Mouse (Mus musculus): ENCODE results near the gene C1galt1.

Gene C1galt1

DNA sequence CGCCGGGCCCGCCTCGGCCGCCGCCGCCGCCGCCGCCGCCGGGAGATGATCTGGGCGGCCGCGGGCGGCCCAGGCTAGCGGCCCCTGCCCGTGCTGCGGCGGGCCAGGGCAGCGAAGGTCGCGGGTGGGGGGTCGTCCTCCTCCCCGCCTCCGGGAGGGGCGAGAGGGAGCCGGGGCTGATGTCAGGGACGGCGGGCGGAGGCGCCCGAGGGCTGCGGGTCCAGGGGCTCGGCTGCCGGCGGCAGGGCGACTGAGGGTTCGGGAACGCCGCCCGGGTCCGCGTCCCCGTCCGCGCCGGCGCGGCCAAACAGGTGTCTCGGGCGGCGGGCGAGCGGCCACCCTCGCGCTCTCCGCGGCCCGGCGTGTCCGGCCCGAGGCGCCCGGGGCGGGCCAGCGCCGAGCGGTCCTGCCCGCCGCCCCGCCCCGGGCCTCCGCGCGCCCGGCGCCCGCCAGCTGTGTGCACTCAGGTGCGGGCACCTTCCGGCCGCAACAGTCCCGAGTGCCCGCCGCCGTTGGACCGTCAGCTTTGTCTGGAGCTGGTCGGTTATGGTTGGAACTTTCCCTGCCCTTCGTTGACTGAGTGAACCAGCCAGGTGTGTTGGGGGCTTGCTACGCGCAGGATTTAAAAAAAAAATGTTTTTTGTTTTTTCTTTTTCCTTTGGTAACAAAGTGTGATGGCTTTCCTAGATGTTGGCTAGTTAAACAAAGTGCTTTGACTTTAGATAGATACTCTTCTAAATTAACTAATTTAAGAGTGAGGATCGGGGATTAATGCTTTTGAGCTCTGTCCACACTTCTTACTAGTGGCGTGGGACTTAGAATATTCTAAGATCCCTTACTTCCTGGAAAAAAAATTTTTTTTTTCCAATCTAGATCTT lies at the start of gene C1galt1:
Gene C1galt1, plus strand, starts transcription at position 41 of the 878 bp plus-strand sequence.
- peak; percentile 24 for DNase-seq (ENCODE audit: low read depth, low spot score)

- no peak for DNase-seq (ENCODE audit: low read depth, low spot score)
Measured at GRCm38 (mm10) chr6:7799969-7800368, 44.7 kb upstream of the C1galt1 start.

- no peak for DNase-seq (ENCODE audit: low read depth, low spot score)
Measured at GRCm38 (mm10) chr6:7803765-7804542, 40.7 kb upstream of the C1galt1 start.

DNA sequence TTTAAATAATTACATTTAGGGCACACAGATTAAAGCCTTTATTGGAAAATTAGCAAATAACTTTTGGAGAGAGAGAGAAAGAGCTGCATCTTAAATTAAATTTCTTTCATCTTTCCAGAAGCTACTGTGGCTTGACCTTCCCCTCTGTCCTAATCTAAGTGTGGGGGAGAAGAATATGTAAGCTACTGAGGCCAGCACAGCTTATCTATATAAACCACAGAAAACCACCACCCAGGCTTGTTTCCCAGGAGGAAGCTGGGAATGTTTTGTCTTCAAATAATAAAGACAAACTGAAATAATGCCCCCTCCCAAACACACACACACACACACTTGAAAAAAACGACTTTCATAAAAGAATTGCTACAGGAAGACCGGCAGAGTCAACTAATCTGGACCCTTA lies 30.5 kb upstream of the C1galt1 start:
- no peak for DNase-seq (ENCODE audit: low read depth, low spot score)

- no peak for DNase-seq (ENCODE audit: low read depth, low spot score)
Measured at GRCm38 (mm10) chr6:7816233-7816632, 28.4 kb upstream of the C1galt1 start.

DNA sequence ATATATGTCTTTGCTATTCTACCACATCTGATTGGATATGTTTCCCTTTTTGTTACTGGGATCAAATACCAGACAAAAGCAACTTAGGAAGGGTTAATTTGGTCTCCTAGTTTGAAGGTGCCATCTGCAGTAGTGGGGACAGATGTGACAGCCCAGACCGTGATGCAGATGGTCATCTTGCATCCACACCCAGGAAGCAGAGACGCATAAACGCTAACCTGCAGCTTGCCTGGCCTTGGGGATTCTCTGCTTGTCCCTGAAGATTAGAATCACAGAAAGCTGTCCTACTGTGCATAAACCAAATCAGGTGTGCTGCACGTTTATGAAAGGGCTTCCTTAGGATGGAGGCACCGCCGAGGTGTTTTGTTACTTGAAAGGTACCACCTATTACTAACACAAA lies 22.0 kb upstream of the C1galt1 start:
- DNase-seq (ENCODE audit: low read depth, low spot score) = no peak

DNA sequence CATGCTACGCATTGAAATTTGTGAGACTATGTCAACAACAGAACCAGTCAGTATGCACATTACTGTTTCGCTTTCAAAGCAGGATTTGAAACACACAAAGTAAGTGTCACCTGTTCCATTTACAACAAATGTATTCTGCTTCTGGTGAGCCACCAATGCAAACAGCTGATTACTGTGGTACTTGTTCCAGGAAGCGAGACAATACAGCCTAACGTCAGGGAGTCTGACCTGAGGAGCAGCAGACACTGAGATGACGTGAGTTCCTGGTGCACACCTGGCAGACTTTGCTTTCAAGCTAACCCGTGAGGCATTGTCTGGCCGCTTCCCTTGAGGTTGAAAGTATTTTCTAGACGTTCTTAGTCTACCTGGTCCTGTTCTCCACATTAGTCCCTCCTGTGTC lies 13.8 kb upstream of the C1galt1 start:
- no peak for DNase-seq (ENCODE audit: low read depth, low spot score)

GRCm38 (mm10) chr6:7832564-7833175 lies 12.0 kb upstream of the C1galt1 start:
- no peak for DNase-seq (ENCODE audit: low read depth, low spot score)

GRCm38 (mm10) chr6:7843726-7844411 lies 773 bp upstream of the C1galt1 start:
- DNase-seq (ENCODE audit: low read depth, low spot score) = peak; percentile 43

- DNase-seq (ENCODE audit: low read depth, low spot score) = peak; percentile 97
Measured at GRCm38 (mm10) chr6:7844412-7844801, 235 bp upstream of the C1galt1 start.

- DNase-seq (ENCODE audit: low read depth, low spot score) = no peak
Measured at GRCm38 (mm10) chr6:7845680-7846017, 1.0 kb downstream of the C1galt1 start.

DNA sequence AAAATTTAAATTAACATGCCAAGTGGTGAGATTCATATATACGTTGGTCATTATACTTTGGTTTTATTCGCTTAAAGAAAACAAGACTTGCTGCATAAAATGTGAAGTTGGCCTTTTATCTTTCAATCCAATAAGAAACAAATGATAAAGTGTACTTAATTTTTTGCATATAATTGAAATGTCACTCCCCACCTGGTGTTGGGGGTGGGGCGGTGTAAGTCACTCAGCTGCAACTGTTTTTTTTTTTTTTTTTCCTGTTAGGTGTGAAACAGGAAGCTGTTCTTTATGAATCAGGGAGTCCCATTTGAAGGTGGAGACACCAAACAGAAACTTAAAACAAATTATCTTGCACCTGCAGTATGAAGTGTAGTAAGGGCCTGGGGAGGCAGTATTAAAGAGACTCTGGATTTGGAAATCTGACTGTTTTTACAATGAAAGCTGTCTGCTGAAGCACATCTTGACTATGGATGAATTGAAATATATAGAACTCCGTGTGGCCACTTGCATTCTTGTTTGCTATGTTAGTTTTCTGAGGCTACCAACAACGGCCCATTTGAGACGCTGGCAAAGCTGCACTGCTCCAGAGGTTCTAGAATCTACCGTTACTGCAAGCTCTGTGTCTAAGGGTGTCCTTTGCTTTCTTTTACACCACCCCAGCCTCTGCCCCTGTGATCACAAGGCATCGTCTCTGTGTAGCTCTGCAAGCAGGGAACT lies 2.2 kb downstream of the C1galt1 start:
- no peak for DNase-seq (ENCODE audit: low read depth, low spot score)

DNA sequence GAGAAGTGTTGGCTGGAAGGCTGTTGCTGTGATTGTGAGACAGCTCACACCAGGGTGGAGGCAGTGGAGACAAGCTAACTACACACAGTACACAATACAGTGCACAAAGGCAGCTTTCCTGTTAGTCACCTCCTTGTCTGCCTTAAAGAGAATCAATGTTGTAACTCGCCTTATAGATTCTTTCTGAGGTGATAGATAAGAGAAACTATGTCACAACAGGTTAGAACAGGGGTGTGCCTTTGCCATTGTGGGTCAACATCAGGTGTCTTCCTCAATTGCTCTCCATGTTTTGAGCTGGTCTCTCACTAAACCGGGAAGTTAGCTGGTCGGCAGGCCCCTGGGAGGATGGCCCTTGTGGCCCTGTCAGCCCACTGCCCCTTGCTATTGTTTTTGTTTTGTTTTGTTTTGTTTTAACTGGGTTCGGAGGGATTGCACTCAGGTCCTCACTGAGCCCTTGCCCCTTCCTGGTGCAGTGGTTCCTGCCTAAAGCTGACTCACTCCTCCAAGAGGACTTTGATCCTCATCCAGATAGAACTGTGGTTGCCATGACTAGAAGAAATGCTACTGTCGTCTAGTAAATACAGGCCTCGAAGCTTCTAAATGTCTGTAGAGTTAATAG lies 3.4 kb downstream of the C1galt1 start:
- DNase-seq (ENCODE audit: low read depth, low spot score) = no peak

DNA sequence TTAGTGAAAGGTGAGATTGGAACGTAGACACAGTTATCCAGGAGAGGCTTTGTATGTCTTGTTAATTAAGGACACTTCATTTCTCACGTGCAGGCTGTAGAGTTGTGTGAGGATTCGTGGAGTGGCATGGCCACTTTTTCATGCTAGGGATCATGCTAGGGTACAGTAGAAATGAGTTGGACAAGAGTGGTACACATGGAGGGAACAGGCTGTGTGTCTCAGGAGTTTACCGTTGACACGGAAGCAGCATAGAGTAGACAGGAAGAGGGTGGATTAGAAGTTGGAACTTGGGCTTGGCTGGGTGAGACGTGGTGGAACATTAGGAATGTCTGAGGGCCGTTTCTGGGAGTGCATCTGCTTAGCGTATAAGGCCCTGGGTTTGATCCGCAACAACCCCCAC lies 4.1 kb downstream of the C1galt1 start:
- no peak for DNase-seq (ENCODE audit: low read depth, low spot score)

DNA sequence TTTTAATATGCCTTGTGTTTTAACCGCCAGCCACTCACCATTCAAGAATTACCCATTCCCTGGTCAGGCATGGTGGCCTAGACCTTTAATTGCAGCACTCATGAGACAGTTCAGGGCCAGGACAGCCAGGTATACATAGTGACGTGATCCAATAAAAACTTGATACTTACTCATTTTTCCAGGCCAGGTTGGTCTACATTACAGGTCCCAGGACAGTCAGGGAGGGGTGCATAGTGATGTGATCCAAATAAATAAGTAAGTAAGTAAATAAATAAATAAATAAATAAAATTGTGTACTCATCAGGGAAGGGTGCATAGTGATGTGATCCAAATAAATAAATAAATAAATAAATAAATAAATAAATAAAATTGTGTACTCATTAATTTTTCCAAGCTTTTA lies 6.4 kb downstream of the C1galt1 start:
- no peak for DNase-seq (ENCODE audit: low read depth, low spot score)

DNA sequence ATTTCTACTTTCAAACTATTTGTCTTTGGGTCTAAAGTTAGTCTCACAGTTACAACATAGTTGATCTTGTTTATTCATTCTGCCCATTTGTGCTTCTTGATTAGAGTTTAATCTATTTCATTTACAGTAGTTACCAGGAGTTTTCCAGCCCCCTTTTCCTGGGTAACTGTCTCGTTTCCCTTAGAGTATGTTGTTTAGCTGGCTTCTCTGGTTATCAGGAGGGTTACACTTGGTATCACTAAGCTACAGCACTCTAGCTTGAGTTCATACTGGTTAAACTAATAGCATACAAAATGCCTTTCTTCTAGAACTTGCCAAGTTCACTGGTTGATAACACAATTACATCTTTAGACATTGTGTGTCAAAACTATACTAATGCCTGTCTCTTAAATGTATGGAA lies 8.3 kb downstream of the C1galt1 start:
- DNase-seq (ENCODE audit: low read depth, low spot score) = no peak

- no peak for DNase-seq (ENCODE audit: low read depth, low spot score)
Measured at GRCm38 (mm10) chr6:7853461-7853860, 8.8 kb downstream of the C1galt1 start.

DNA sequence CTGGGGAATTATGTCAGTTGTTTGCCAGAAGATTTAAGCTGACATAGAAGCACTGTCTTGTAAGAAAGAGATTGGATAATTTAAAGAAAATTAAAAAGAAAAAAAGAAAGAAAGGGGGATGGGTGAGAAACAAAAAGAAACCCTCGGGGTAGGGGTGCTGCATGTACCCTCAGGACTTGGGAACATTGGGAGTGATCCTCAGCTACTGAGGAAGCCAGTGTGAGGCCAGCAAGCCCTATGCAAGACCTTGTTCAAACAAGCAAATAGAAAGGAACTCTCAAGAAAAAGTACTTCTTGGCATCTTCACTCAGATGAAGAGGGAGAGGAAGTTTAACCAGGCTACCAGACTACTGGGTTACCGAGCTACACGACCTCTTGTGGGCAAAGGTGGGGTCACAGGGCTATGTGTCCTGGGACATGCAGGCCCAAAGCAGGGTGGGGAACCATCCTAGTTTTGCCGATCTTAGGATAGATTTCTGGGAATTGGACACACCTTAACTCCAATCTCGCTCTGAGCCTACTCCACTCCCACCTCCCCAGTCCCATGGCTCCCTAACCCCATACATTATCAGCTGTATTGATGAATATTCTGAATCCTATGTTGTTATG lies 12.1 kb downstream of the C1galt1 start:
- DNase-seq (ENCODE audit: low read depth, low spot score) = peak; percentile 33

DNA sequence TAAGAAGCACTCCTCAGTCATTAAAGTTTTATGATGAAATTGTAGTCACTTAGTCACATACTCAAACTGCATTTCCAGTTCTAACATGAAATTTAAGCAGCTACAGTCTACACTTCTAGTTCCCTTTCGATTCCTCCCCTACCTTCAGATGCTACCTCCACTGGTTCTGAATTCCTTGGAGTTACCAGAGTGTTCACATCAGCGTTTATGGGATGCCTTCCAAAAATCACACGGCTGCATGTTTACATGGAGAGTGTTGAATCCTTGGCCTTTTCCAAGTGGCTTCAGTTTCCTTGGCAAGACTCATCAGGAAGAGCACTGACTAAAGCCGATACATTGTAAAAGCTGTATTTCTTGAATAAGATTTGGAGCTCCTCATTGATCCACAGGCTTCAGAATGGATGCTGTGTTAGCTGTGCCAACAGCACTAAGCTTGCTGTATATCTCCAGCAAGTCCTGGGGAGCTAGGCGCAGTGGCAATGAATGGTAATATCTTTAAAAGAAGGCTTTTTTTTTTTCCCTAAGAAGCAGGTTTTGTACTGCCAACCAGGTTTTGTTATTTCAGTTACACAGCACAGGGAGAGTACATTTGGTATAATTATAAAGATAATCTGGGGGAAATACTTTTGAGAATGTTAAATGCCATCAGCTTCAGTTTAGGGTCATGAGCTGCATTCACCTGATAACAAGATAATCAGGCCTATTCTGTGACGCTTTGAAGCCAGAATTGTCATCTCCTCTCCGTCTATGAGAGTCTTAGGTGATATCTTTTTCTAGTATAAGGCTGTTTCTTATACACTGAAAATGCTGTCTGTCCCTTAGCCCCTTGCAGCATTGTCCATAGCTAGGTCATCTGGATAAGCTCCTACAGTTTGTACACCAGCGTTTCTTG lies 13.0 kb downstream of the C1galt1 start:
- DNase-seq (ENCODE audit: low read depth, low spot score) = no peak
